Mouse (Mus musculus): ENCODE measurements around the gene 7530416G11Rik. TPM values are rescaled to one million over a fixed set of nuclear protein-coding genes. Genes with fewer than 3 reads are reported as not detected.

7530416G11Rik gene
- polyA plus RNA-seq (2015; fragmentation: Nextera tagmentation; extraction: Ambion mirVana) = not detected in 2 replicates

DNA sequence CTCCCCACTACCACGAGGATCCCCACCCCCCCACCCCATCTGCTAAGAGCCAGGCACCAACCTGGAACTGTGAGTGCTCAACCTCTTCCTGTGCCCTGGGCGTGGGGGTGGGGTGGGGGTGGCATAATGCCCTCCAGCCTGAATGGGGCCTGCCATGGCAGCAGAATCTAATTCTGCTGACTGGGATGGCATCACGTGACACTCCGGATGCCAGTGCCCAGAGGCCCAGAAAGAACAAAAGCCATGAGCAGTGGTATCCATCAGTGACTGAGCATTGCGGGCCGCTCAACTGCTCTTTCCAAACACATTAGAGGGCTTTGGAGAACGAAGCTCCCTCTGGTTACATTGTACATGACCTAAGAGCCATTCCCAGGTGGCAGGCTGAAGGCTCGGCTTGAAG is at the start of gene 7530416G11Rik:
TSS of gene 7530416G11Rik (minus strand) at position 101 of the 400 bp plus-strand sequence.
- Histone ChIP-seq H3K4me3 (no peak within 1 kb of the TSS), H3K27ac (no peak within 1 kb of the TSS), H3K4me1 (peaks cover 24% of the 10 kb centered on the region), H3K9me3 (no peaks in the 10 kb centered on the region), H3K36me3 (no peaks in the 10 kb centered on the region), H3K27me3 (peaks cover 4% of the 10 kb centered on the region; the same call in 1 of the 2 replicates), H3K9ac (no peak within 1 kb of the TSS), H3K4me2 (no peak within 1 kb of the TSS)
- no peak for ATAC-seq (ENCODE audit: insufficient number of reproducible peaks, insufficient read depth, low FRiP score, low TSS enrichment, low read depth)
- WGBS = 77% methylated on average over 8 of the region's 8 CpGs

DNA sequence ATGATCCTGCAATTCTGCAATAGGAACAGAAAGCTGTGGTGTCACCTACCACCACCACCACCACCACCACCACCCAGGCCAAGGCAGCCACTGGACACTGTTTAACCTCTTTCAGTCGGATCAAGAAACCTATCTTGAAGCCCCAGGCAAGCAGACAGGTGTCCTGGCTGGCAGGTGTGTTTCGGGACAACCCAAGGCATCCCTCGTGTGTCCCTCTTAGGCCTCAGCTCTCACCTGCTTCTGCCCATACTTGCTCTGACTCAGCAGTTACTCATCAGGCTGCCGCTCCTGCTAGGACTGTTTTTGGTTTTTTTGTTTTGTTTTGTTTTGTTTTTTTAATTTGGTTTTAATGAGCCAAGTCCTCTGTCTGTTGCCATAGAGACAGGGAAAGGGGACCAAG is 43.5 kb upstream of the 7530416G11Rik start:
- no peak overlapping the region for H3K4me3 ChIP-seq
- no peak overlapping the region for H3K9ac ChIP-seq
- no peak for ATAC-seq (ENCODE audit: insufficient number of reproducible peaks, insufficient read depth, low FRiP score, low TSS enrichment, low read depth)
- H3K36me3 ChIP-seq = no peaks in the 10 kb centered on the region
- H3K4me1 ChIP-seq = no peaks in the 10 kb centered on the region
- no peak overlapping the region for H3K4me2 ChIP-seq
- no peak overlapping the region for H3K27ac ChIP-seq
- 62% methylated on average over 4 of the region's 4 CpGs for WGBS
- no peaks in the 10 kb centered on the region for H3K9me3 ChIP-seq
- 0 out of 2 replicates have a peak, but pooled peaks cover 3% of the 10 kb centered on the region for H3K27me3 ChIP-seq

DNA sequence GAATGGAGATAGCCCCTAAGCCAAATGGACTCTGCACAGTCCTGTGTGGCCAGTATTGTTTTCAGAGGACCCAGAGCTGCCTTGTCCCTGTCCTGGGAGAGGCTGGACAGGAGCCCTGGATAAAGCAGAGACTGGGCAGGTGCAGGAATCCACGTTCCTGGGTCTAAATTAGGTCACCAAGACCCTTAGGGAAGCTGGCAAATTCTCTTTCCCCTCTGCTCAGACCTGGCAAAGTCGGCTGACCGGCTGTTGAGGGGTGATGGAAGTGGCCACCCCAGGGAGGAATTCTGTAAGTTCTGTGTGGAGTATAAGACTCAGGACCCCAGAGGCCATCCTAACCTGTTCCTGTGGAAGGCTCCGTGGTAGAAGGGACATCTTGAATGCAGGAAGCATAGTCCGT is 42.3 kb upstream of the 7530416G11Rik start:
- Histone ChIP-seq H3K4me1 (no peaks in the 10 kb centered on the region), H3K27me3 (0 out of 2 replicates have a peak, but pooled peaks cover 3% of the 10 kb centered on the region), H3K9me3 (no peaks in the 10 kb centered on the region), H3K36me3 (no peaks in the 10 kb centered on the region), H3K4me3 (no peak overlapping the region), H3K4me2 (no peak overlapping the region), H3K27ac (no peak overlapping the region), H3K9ac (no peak overlapping the region)
- WGBS = 75% methylated on average over 5 of the region's 5 CpGs
- no peak for ATAC-seq (ENCODE audit: insufficient number of reproducible peaks, insufficient read depth, low FRiP score, low TSS enrichment, low read depth)

DNA sequence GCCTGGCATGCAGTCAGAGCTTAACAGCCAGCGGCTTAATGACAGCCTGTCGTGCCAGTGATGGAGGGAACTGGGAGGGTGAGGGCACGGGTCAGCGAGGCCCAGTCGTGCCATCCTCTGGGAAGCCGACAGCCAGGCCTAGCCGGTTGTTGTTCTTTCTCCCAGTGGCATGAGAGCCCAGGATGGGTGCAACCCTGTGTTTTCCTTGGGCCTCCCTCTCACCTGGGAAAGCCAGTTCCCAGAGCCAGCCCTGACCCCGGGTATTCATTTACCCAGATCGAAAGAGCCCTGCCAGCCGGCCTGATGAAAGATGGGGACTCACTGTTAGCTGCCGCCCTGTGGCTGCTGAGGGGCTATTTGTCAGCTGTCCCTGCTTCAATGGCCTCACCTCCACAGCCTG is 35.1 kb upstream of the 7530416G11Rik start:
- Histone ChIP-seq H3K27ac (no peak overlapping the region), H3K9ac (no peak overlapping the region), H3K27me3 (peaks cover 7% of the 10 kb centered on the region; the same call in 1 of the 2 replicates), H3K4me1 (peaks cover 11% of the 10 kb centered on the region), H3K4me2 (no peak overlapping the region), H3K9me3 (no peaks in the 10 kb centered on the region), H3K36me3 (no peaks in the 10 kb centered on the region), H3K4me3 (no peak overlapping the region)
- WGBS = 66% methylated on average over 11 of the region's 11 CpGs
- no peak for ATAC-seq (ENCODE audit: insufficient number of reproducible peaks, insufficient read depth, low FRiP score, low TSS enrichment, low read depth)

DNA sequence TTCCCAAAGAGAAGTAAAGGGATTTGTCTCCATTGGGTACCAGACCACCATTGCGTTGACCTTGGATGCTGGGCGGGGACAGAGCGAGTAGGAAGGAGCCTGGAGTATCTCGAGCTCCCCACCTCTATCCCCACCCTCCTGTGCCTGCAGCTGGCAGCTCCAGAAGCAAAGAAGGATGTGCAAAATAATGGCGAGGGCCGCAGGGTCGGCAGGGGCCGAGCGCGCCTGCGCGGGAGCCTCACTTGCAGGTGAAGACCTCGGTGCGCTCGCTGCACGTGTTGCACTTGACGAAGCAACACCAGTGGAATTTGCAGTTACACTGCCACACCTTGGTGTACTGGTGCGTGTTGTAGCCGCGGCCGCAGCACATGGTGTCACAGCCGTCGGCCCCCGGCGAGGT is 34.1 kb upstream of the 7530416G11Rik start:
- no peaks in the 10 kb centered on the region for H3K9me3 ChIP-seq
- H3K4me3 ChIP-seq = no peak overlapping the region
- peaks cover 4% of the 10 kb centered on the region; the same call in 1 of the 2 replicates for H3K27me3 ChIP-seq
- H3K9ac ChIP-seq = no peak overlapping the region
- WGBS = 80% methylated on average over 25 of the region's 25 CpGs
- H3K27ac ChIP-seq = no peak overlapping the region
- no peak for ATAC-seq (ENCODE audit: insufficient number of reproducible peaks, insufficient read depth, low FRiP score, low TSS enrichment, low read depth)
- H3K4me2 ChIP-seq = no peak overlapping the region
- H3K4me1 ChIP-seq = peaks cover 11% of the 10 kb centered on the region
- no peaks in the 10 kb centered on the region for H3K36me3 ChIP-seq

DNA sequence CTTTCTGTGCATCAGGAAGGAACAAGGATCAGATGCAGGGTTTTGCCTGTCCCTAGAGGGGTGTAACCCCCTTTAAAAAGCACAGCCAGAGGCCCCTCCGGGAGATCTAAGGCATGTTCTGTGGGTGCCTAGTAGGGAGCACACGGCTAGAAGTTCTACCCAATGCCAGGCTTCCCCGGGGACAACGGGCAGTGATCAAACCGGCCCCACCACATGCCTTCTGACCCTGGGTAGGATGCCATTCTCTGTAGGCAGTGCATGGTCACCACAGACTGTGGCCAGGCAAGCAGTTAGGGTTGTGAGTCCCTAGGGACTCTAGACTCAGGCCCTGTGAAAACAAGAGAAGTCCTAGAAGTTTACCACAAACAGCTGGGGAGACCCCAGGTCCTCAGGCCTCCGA is 31.6 kb upstream of the 7530416G11Rik start:
- Histone ChIP-seq H3K4me2 (no peak overlapping the region), H3K9ac (no peak overlapping the region), H3K36me3 (no peaks in the 10 kb centered on the region), H3K4me1 (peaks cover 19% of the 10 kb centered on the region), H3K27me3 (peaks cover 4% of the 10 kb centered on the region; the same call in 1 of the 2 replicates), H3K4me3 (no peak overlapping the region), H3K27ac (no peak overlapping the region), H3K9me3 (no peaks in the 10 kb centered on the region)
- no peak for ATAC-seq (ENCODE audit: insufficient number of reproducible peaks, insufficient read depth, low FRiP score, low TSS enrichment, low read depth)
- 79% methylated on average over 6 of the region's 6 CpGs for WGBS

DNA sequence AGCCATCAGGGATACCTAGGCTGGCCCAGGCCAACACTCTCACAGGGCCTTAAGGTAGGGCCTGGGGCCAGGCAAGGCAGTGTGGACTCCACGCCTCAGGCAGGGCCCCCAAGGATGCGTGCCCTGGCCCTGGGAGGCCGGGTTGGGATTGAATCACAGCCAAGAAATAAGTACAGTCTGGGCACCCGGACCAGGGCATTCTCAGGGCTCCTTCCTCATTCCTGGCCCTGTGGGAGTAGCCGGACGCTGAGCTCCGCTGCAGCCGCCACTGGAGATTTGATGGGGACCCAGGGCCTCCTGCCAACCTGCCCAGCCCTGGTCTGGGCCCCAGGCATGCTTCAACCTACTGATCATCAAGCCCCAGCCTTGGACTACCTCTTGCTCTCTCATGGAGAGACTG is 31.2 kb upstream of the 7530416G11Rik start:
- H3K36me3 ChIP-seq = no peaks in the 10 kb centered on the region
- no peak overlapping the region for H3K4me2 ChIP-seq
- H3K4me3 ChIP-seq = no peak overlapping the region
- 88% methylated on average over 8 of the region's 8 CpGs for WGBS
- H3K4me1 ChIP-seq = peaks cover 16% of the 10 kb centered on the region
- H3K27ac ChIP-seq = no peak overlapping the region
- no peak overlapping the region for H3K9ac ChIP-seq
- peaks cover 4% of the 10 kb centered on the region; the same call in 1 of the 2 replicates for H3K27me3 ChIP-seq
- H3K9me3 ChIP-seq = no peaks in the 10 kb centered on the region
- ATAC-seq (ENCODE audit: insufficient number of reproducible peaks, insufficient read depth, low FRiP score, low TSS enrichment, low read depth) = no peak

DNA sequence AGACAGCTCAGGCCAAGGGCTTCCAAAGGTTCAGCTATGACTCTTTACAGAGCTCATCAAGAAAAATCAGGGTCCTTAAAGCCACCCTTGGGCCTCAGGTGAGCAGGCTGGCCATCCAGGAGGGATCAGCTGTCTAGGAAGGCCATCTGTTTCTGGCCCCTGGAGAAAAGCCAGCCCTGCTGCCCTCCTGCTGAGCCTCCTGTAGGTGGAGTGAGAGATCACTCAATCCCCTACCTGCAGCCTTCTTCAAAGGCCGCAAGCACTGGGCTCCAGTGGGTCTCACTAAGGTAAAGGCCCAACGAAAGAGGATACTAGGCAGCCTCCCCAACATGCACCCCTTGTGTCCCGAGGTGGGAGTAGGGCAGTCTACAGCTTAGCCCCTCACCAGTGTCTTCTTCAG is 29.0 kb upstream of the 7530416G11Rik start:
- no peaks in the 10 kb centered on the region for H3K27me3 ChIP-seq
- H3K4me2 ChIP-seq = no peak overlapping the region
- H3K4me1 ChIP-seq = peaks cover 13% of the 10 kb centered on the region
- WGBS = 71% methylated on average over 3 of the region's 3 CpGs
- no peak for ATAC-seq (ENCODE audit: insufficient number of reproducible peaks, insufficient read depth, low FRiP score, low TSS enrichment, low read depth)
- H3K9me3 ChIP-seq = no peaks in the 10 kb centered on the region
- no peak overlapping the region for H3K27ac ChIP-seq
- H3K36me3 ChIP-seq = no peaks in the 10 kb centered on the region
- no peak overlapping the region for H3K9ac ChIP-seq
- no peak overlapping the region for H3K4me3 ChIP-seq

DNA sequence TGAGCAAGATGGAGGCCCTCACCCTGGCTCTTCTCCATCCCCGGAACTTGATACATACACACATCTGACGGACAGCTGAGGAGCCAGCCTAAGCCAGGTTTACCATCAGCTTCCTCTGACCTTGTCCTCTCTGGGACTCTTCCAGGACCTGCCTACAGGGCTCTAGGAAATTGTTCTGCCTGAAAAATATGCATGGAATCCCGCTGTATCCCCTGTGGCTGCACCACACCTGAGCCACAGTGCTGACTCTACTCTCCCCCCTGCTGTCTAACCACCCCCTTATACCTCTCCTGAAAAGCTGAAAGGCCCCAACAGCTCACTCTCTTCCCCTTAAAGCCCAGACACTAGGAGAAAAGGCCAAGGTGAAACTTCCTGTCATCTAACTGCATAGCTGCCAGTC is 26.9 kb upstream of the 7530416G11Rik start:
- H3K9ac ChIP-seq = no peak overlapping the region
- H3K4me3 ChIP-seq = no peak overlapping the region
- peaks cover 13% of the 10 kb centered on the region for H3K4me1 ChIP-seq
- 46% methylated on average over 3 of the region's 3 CpGs for WGBS
- ATAC-seq (ENCODE audit: insufficient number of reproducible peaks, insufficient read depth, low FRiP score, low TSS enrichment, low read depth) = no peak; the same call in 1 of the 2 replicates
- H3K36me3 ChIP-seq = no peaks in the 10 kb centered on the region
- H3K27ac ChIP-seq = no peak overlapping the region
- H3K4me2 ChIP-seq = no peak overlapping the region
- peaks cover 8% of the 10 kb centered on the region for H3K27me3 ChIP-seq
- no peaks in the 10 kb centered on the region for H3K9me3 ChIP-seq

DNA sequence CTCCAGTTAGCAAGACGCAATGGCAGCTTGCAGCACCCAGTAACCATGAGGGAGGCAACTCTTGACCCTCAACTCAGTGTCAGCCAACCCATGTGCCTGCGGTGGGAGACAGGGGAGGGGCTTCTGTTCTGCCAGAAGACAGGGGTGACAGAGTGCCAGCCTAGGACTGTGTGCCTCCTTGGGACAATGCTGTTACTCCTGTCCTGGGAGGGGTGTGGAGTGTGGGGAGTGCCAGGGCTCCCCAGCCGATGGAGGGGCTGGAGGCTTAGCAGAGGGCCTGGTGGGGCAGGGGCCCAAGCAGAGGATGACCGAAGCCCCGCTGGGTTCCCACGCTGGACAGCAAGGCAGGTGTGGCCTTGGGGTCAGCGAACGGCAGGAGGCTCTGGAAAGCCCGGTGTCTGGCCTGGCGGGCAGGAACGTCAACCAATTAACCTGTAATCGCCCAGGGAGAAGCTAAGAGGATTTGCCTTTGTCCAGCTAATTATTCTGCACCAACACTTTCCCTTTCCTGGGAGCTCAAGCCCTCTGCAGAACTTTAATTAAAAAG is 21.4 kb upstream of the 7530416G11Rik start:
- no peaks in the 10 kb centered on the region for H3K36me3 ChIP-seq
- no peak overlapping the region for H3K9ac ChIP-seq
- no peak overlapping the region for H3K4me3 ChIP-seq
- 20% methylated on average over 12 of the region's 12 CpGs for WGBS
- H3K4me1 ChIP-seq = peaks cover 11% of the 10 kb centered on the region
- no peak overlapping the region for H3K4me2 ChIP-seq
- no peaks in the 10 kb centered on the region for H3K9me3 ChIP-seq
- no peak overlapping the region for H3K27ac ChIP-seq
- peaks cover 22% of the 10 kb centered on the region for H3K27me3 ChIP-seq
- no peak for ATAC-seq (ENCODE audit: insufficient number of reproducible peaks, insufficient read depth, low FRiP score, low TSS enrichment, low read depth)

DNA sequence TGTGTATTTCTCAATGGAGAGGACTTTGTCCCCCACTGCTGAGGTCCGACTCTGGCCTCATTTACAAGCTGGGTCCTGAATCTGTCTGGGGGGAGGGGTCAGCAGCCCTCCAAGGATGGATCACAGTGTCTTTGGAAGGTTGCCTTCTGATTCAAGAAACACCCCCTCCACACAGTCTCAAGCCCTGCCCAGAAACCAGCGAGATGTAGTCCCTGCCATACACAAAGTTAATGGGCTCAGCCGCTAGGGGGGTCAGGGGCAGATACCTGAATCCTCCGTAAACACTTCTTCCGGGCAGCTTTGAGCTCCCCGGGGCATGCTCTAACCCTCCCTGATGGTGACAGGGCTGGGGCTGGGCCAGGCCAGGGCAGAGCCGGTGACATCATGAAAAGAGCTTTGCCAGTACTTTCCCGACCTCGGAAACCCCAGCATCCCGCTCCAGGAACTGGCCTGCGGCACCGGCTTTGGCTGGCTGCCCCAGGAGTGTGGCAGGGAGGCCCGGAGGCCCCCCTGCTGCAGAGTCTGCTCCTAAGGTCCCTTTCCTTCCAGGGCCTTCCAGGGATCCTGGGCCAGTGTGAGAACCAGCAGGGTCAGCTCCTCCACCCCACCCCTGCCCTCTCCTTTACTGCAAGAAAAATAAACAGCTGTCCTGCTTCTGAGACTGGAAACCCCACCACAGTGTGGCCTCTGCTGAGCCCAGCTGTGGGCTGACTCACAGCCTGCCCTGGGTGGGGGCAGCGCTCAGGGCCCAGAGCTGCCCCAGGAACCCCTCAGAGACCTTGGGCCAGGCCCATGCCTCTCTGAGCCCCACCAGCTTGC is 20.4 kb upstream of the 7530416G11Rik start:
- no peaks in the 10 kb centered on the region for H3K9me3 ChIP-seq
- H3K36me3 ChIP-seq = no peaks in the 10 kb centered on the region
- H3K4me1 ChIP-seq = peaks cover 11% of the 10 kb centered on the region
- no peak overlapping the region for H3K27ac ChIP-seq
- peak; percentile 43; the same call in 1 of the 2 replicates for ATAC-seq (ENCODE audit: insufficient number of reproducible peaks, insufficient read depth, low FRiP score, low TSS enrichment, low read depth)
- H3K4me2 ChIP-seq = peak overlapping the region; percentile 45
- H3K27me3 ChIP-seq = peaks cover 22% of the 10 kb centered on the region
- 0 out of 2 replicates have a peak overlapping the region, but pooled peaks have one; percentile 18 for H3K4me3 ChIP-seq
- no peak overlapping the region for H3K9ac ChIP-seq
- 3% methylated on average over 14 of the region's 14 CpGs for WGBS

DNA sequence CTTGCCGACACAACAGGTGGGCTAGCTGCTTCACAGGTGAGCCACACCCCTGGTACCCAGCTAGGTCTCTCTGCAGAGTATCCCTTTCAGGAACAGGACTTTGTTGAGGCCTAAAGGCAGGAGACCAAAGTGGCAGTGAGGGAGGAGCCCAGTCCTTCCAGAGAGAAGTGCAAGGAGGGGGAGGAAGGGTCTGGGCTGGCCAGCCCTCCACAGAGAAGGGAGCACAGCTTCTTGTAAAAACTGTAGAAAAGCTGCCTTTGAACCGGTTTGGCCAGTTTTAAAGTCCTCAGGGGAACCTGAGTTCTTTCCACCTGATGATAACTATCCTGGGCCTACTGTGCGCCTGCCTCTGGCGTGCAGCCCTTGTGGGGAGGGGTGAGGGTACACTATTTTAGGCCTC is 16.4 kb upstream of the 7530416G11Rik start:
- Histone ChIP-seq H3K4me3 (no peak overlapping the region), H3K27ac (no peak overlapping the region), H3K27me3 (peaks cover 10% of the 10 kb centered on the region), H3K9ac (no peak overlapping the region), H3K9me3 (no peaks in the 10 kb centered on the region), H3K4me2 (no peak overlapping the region), H3K36me3 (no peaks in the 10 kb centered on the region), H3K4me1 (peaks cover 11% of the 10 kb centered on the region)
- no peak for ATAC-seq (ENCODE audit: insufficient number of reproducible peaks, insufficient read depth, low FRiP score, low TSS enrichment, low read depth)
- 42% methylated on average over 4 of the region's 4 CpGs for WGBS

Data from embryonic facial prominence, embryonic 13.5 days (tissue).